Mouse (Mus musculus): ENCODE measurements around the gene Cfap74. TPM values are rescaled to one million over a fixed set of nuclear protein-coding genes. Genes with fewer than 3 reads are reported as not detected.

Cfap74 gene
- total and polyA plus RNA-seq, 2 experiments from 2014 or later, result 5.2 to 5.7 TPM

- no peak for DNase-seq (ENCODE audit: low spot score)
- H3K9ac ChIP-seq (replicated peaks; ENCODE audit: low read length), result no peak overlapping the region
- no peak for ATAC-seq
- 80% methylated on average over 5 of the region's 5 CpGs for WGBS
- no peak overlapping the region for H3K27ac ChIP-seq
- no peak for TF ChIP-seq CTCF (IDR thresholded peaks at IDR 0.05; ENCODE audit: low read depth)
- H3K4me3 ChIP-seq (ENCODE audit: low read length), result no peak overlapping the region
- peaks cover 8% of the 10 kb centered on the region; the same call in 1 of the 2 replicates for H3K4me1 ChIP-seq (ENCODE audit: insufficient read depth, low read length)
- H3K36me3 ChIP-seq (ENCODE audit: insufficient read depth, low read length), result no peaks in the 10 kb centered on the region
- H3K9me3 ChIP-seq (ENCODE audit: low read length), result no peaks in the 10 kb centered on the region
- no peaks in the 10 kb centered on the region for H3K27me3 ChIP-seq (ENCODE audit: insufficient read depth, low read length)
- no peak overlapping the region for H3K4me2 ChIP-seq (ENCODE audit: low read depth, low read length)
Observed at GRCm38 (mm10) chr4:155505671-155506295, 96.8 kb downstream of the Cfap74 start.

GRCm38 (mm10) chr4:155508614-155509013, 99.6 kb downstream of the Cfap74 start:
- Histone ChIP-seq H3K4me1 (ENCODE audit: insufficient read depth, low read length) (peaks cover 8% of the 10 kb centered on the region; the same call in 1 of the 2 replicates), H3K4me2 (ENCODE audit: low read depth, low read length) (no peak overlapping the region), H3K36me3 (ENCODE audit: insufficient read depth, low read length) (no peaks in the 10 kb centered on the region), H3K27me3 (ENCODE audit: insufficient read depth, low read length) (no peaks in the 10 kb centered on the region), H3K4me3 (ENCODE audit: low read length) (no peak overlapping the region), H3K9me3 (ENCODE audit: low read length) (no peaks in the 10 kb centered on the region), H3K27ac (no peak overlapping the region), H3K9ac (replicated peaks; ENCODE audit: low read length) (no peak overlapping the region)
- ATAC-seq, result no peak
- TF ChIP-seq CTCF (IDR thresholded peaks at IDR 0.05; ENCODE audit: low read depth), result no peak
- 86% methylated on average over 4 of the region's 4 CpGs for WGBS
- DNase-seq (ENCODE audit: low spot score), result no peak

GRCm38 (mm10) chr4:155510981-155511380, 102.0 kb downstream of the Cfap74 start:
- Histone ChIP-seq H3K27me3 (ENCODE audit: insufficient read depth, low read length) (no peaks in the 10 kb centered on the region), H3K9me3 (ENCODE audit: low read length) (no peaks in the 10 kb centered on the region), H3K9ac (replicated peaks; ENCODE audit: low read length) (no peak overlapping the region), H3K4me2 (ENCODE audit: low read depth, low read length) (no peak overlapping the region), H3K4me1 (ENCODE audit: insufficient read depth, low read length) (0 out of 2 replicates have a peak, but pooled peaks cover 5% of the 10 kb centered on the region), H3K36me3 (ENCODE audit: insufficient read depth, low read length) (no peaks in the 10 kb centered on the region), H3K4me3 (ENCODE audit: low read length) (no peak overlapping the region), H3K27ac (no peak overlapping the region)
- TF ChIP-seq CTCF (IDR thresholded peaks at IDR 0.05; ENCODE audit: low read depth), result no peak
- DNase-seq (ENCODE audit: low spot score), result no peak
- 55% methylated on average over 1 of the region's 1 CpGs for WGBS
- no peak for ATAC-seq

GRCm38 (mm10) chr4:155514810-155515209, 105.8 kb downstream of the Cfap74 start:
- H3K9me3 ChIP-seq (ENCODE audit: low read length), result no peaks in the 10 kb centered on the region
- no peak overlapping the region for H3K4me3 ChIP-seq (ENCODE audit: low read length)
- no peaks in the 10 kb centered on the region for H3K36me3 ChIP-seq (ENCODE audit: insufficient read depth, low read length)
- TF ChIP-seq CTCF (IDR thresholded peaks at IDR 0.05; ENCODE audit: low read depth), result no peak
- ATAC-seq, result no peak
- no peaks in the 10 kb centered on the region for H3K4me1 ChIP-seq (ENCODE audit: insufficient read depth, low read length)
- H3K27ac ChIP-seq, result no peak overlapping the region
- no peaks in the 10 kb centered on the region for H3K27me3 ChIP-seq (ENCODE audit: insufficient read depth, low read length)
- H3K4me2 ChIP-seq (ENCODE audit: low read depth, low read length), result no peak overlapping the region
- 73% methylated on average over 2 of the region's 2 CpGs for WGBS
- no peak overlapping the region for H3K9ac ChIP-seq (replicated peaks; ENCODE audit: low read length)
- no peak for DNase-seq (ENCODE audit: low spot score)

Other genes with a start within 250 kb of the Cfap74 start
- gene Ski, start 186.6 kb upstream of the Cfap74 start, total RNA-seq (2014; rRNA removed), result 69.8 and 71.3 TPM in 2 replicates
- 8.8 and 9.5 TPM in 2 replicates for gene Ski, start 186.6 kb upstream of the Cfap74 start, polyA plus RNA-seq (2015; fragmentation: Nextera tagmentation; extraction: Ambion mirVana)
- gene Faap20, start 159.4 kb upstream of the Cfap74 start, total RNA-seq (2014; rRNA removed), result 51.2 and 61.4 TPM in 2 replicates
- 60.8 and 62.5 TPM in 2 replicates for gene Faap20, start 159.4 kb upstream of the Cfap74 start, polyA plus RNA-seq (2015; fragmentation: Nextera tagmentation; extraction: Ambion mirVana)
- 85.0 and 85.1 TPM in 2 replicates for gene Prkcz, start 47.8 kb upstream of the Cfap74 start, total RNA-seq (2014; rRNA removed)
- gene Prkcz, start 47.8 kb upstream of the Cfap74 start, polyA plus RNA-seq (2015; fragmentation: Nextera tagmentation; extraction: Ambion mirVana), result 80.4 and 84.2 TPM in 2 replicates
- gene Gabrd, start 11.1 kb upstream of the Cfap74 start, total RNA-seq (2014; rRNA removed), result 0.42 and 0.72 TPM in 2 replicates
- gene Gabrd, start 11.1 kb upstream of the Cfap74 start, polyA plus RNA-seq (2015; fragmentation: Nextera tagmentation; extraction: Ambion mirVana), result 0.29 and 0.50 TPM in 2 replicates
- gene Tmem52, start 59.9 kb downstream of the Cfap74 start, total RNA-seq (2014; rRNA removed), result 0.61 and 3.7 TPM in 2 replicates
- gene Tmem52, start 59.9 kb downstream of the Cfap74 start, polyA plus RNA-seq (2015; fragmentation: Nextera tagmentation; extraction: Ambion mirVana), result 0.46 and 0.74 TPM in 2 replicates
- 363 and 456 TPM in 2 replicates for gene Gnb1, start 82.2 kb downstream of the Cfap74 start, total RNA-seq (2014; rRNA removed)
- 1,192 and 1,230 TPM in 2 replicates for gene Gnb1, start 82.2 kb downstream of the Cfap74 start, polyA plus RNA-seq (2015; fragmentation: Nextera tagmentation; extraction: Ambion mirVana)
- 98.6 and 108 TPM in 2 replicates for gene Nadk, start 153.2 kb downstream of the Cfap74 start, total RNA-seq (2014; rRNA removed)
- gene Nadk, start 153.2 kb downstream of the Cfap74 start, polyA plus RNA-seq (2015; fragmentation: Nextera tagmentation; extraction: Ambion mirVana), result 57.5 and 59.6 TPM in 2 replicates
- 72.0 and 77.2 TPM in 2 replicates for gene Slc35e2, start 192.2 kb downstream of the Cfap74 start, total RNA-seq (2014; rRNA removed)
- gene Slc35e2, start 192.2 kb downstream of the Cfap74 start, polyA plus RNA-seq (2015; fragmentation: Nextera tagmentation; extraction: Ambion mirVana), result 11.1 and 13.2 TPM in 2 replicates
- gene Cdk11b, start 215.7 kb downstream of the Cfap74 start, total RNA-seq (2014; rRNA removed), result 16.5 and 21.4 TPM in 2 replicates
- gene Cdk11b, start 215.7 kb downstream of the Cfap74 start, polyA plus RNA-seq (2015; fragmentation: Nextera tagmentation; extraction: Ambion mirVana), result 65.5 and 74.3 TPM in 2 replicates
- not detected in 2 replicates for gene Gm10563, start 236.2 kb downstream of the Cfap74 start, total RNA-seq (2014; rRNA removed)
- gene Gm10563, start 236.2 kb downstream of the Cfap74 start, polyA plus RNA-seq (2015; fragmentation: Nextera tagmentation; extraction: Ambion mirVana), result not detected in 2 replicates
- gene Mmp23, start 244.2 kb downstream of the Cfap74 start, total RNA-seq (2014; rRNA removed), result 6.1 and 13.5 TPM in 2 replicates
- gene Mmp23, start 244.2 kb downstream of the Cfap74 start, polyA plus RNA-seq (2015; fragmentation: Nextera tagmentation; extraction: Ambion mirVana), result 4.2 and 5.7 TPM in 2 replicates

Data from hindbrain, postnatal 0 days (tissue).